Mouse (Mus musculus) right cerebral cortex, adult 18-20 months (tissue): ENCODE data around the gene Trdmt1.

ENCODE experiments used
- DNase-seq: peaks from one replicate; pipeline ENCODE4 v3.0.0; 2022; ENCODE audit warnings: mixed read lengths

The Trdmt1 gene

DNA sequence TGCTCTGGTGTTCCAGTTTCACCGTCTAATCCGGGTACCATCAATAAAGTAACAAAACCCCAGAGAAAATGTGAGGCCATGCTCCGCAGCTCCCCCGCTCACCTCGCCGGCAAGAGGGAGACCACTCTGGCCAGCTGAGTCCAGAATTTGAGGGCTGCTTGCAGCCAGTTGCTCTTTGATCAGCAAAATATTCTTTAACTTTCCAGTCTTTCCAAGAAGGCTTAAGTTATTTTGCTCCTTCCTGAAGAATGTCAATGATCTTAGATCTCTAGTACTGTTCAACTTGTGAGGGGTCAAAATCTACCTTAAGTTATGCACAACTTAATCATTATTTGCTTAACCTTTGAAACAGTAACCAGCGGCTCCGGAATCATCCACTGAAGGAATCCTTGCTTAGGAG is 52.7 kb downstream of the Trdmt1 start, which contains the start of gene Cubn:
TSS of gene Cubn (minus strand) at position 80 of the 400 bp plus-strand sequence.
- no peak for DNase-seq

DNA sequence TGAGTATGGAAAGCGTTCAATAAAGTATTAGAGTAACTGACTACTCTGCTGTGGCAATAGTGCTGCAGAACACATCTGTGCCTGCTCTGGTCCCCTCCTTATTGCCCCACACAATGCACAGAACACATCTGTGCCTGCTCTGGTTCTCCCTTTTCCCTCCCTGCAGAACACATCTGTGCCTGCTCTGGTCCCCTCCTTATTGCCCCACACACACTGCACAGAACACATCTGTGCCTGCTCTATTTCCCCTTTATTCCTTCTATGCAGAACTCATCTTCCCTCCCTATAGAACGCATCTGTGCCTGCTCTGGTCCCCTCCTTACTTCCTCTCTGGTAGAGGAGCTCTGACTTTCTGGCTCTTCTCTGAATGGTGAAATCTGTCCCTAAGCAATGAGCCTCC is 54.0 kb downstream of the Trdmt1 start:
- DNase-seq = no peak

DNA sequence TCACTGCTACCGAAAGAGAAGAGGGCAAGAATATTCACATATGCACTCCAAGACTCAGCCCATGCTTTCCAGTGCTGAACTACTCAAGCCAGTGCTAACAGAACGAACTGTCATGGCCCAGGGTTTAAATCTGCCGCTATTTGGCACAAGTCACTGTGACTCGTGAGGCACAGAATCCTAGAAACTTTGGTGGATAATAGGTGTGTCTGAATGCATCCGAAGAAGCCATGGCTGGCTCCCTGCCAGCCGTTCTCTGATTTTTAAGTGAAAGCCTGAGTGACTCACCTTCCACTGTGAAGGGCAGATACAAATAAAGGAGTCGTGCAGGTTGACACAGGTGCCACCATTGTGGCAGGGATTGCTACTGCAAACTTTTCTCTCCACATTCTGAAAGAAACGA is 58.0 kb downstream of the Trdmt1 start:
- DNase-seq = no peak

DNA sequence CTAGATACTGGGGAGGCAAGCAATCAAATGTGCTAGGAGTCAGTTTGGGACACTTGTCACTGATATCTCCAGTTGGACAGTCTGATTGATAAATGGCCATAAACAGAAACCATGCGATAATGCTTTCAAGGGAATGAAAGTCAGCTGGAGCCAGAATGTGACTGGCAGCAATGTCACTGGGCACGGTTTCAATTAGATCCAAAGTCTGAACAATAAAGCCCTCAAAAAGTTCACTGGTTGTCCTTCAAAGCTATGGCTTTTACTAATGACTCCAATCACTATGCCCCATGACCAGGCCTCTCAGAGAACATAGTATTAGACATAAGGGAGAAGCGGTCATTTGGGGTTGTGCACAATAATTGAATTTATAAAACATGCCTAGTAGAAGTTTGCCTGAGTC is 59.9 kb downstream of the Trdmt1 start:
- no peak for DNase-seq

DNA sequence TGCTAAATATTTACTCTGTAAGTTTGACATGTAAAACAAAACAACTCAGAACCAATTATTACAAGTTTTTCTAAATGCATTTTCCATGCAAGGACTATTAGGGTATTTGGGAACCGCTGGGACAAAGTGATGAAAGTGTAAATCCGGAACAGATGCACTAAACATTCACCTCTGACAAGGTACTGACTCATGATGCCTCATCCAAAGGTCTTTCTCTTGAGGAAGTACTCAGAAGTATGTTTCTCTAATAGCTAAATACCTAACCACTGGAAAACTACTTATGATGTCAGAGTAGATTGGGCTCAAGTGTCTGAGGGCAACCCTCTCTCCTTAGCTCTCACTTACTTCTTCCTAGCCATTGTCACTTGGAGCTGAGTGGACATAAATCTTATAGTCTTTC is 63.7 kb downstream of the Trdmt1 start:
- DNase-seq = no peak

DNA sequence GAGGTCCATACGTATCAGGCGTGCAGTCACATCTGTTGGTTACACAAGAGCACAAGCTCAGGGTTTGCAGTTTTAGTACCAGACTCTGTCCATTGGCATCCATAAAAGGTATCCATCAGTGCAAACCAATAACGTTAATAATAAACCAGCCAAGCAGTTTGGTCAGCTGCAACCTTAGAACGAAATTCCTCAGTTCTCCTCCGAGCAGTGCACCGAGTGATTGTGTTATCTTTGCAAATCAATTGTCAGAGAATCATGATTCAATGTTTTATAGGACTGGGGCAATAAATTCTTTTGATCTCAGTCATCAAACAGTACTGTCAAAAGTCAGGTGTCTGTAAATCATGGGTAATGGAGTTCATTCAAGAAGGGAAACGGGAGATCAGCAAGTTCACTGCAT is 65.3 kb downstream of the Trdmt1 start:
- DNase-seq = no peak

DNA sequence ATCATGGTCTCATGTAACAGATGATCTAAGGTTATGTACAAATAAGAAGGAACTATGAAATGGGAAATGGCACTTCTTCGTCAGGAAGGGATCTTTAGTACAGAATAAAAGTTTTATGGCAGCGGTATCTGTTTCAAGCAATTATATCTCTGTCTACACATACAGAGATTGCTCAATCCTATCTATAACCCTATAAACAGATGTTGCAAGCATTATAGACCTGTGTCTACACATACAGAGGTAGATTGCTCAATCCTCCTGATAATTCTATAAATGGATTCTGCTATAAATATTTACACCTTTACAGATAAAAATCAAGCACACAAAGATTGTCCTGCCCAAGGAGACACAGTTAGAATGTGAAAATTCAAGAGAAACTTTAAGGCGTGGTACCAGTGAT is 74.4 kb downstream of the Trdmt1 start:
- DNase-seq = no peak

DNA sequence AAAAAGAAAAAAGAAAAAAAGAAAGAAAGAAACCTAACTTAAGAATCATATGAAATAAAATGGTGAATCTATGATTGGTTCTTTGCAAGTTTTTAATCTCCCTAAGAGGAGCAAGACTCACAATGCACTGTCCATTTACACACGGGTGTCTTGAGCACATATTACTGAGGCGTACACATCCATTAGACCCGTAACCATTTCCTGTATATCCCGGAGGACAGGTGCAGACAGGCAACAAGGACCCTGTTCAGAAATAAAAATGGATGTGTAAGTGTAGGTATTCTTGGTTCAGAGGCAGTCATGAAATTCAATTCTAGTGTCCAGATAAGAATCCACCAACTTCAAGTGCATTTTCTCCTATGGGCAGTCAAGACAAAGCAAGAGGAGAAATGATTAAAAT is 74.8 kb downstream of the Trdmt1 start:
- no peak for DNase-seq

DNA sequence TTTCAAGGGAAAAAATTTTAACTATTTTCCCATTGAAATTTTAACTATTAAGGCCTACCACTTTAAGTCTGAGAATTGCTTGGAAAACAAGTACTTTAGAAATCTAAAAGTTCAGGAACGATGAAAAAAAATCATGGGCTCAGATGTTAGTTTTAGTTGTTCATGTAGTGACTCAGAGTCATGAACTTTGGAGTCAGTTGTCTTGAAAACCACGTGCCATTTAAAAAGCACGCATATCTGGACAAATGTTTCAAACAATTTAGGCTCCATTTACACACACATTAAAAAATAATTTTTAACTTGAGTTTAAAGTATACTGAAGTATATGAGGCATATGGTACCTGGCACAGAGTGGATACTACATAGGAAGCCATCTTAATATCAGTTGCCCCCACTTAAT is 77.8 kb downstream of the Trdmt1 start:
- no peak for DNase-seq
